Mouse (Mus musculus) cerebellum, postnatal 25 days (tissue): ENCODE data around the gene Dnah8.
"Not testable (repeated sequence)": the region's sequence is repeated elsewhere in the genome, so short reads cannot be mapped to it uniquely, and the experiment has no call there.

Experiments
- DNase-seq, 2 experiments: peaks; one replicate each; pipeline ENCODE4 v3.0.0; 2021; ENCODE audit warnings: mixed read lengths in 2 of 2

Gene Dnah8

DNA sequence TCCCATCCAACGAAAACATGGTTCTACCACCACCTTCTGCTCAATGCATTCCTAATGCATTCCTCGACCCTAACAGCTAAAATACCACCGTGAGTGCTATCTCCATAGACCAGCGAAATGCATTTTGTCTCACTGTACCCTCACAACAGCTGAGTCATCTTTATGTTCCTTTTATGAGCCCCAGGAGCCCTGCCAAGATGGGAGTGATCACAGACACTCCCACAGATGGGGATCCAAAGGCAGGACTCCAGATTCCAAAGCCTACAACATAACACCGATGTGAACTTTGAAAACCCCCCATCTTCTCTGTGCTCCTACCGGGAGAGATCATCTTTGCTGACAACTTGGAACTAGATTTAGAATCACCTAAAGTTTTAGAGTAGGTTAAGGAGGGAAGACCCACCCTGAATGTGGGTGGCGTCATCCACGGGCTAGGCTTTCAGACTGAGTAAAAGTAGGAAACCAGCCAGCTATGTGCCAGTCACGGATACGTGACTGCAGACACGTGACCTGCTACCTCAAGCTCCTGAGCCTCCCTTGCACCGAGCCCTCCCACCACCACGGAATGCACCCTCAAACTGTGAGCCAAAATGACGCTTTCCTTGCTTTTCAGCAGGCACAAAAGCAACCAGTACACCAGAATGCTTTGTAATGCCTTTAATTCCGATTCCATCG lies 14.7 kb upstream of the Dnah8 start:
- DNase-seq: no peak

DNA sequence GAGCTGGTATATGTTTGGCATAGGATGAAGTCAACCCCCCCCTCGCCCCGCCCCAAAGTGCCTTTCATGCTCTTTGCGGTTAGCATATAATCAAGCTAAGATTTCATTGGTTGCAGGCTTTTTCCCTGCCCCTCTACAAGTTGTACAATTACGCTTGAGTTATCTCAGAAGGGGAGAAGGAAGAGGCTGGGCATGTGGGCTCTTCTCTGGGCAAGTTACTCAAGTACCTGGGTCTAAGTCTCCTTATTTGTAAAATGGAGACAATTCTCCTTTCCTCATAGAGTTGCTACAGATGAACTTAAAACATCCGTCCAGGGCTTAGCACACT lies 14.2 kb upstream of the Dnah8 start:
- DNase-seq: no peak

- no peak for DNase-seq
These were observed 13.4 kb upstream of the Dnah8 start for GRCm38 (mm10) chr17:30610739-30611138.

DNA sequence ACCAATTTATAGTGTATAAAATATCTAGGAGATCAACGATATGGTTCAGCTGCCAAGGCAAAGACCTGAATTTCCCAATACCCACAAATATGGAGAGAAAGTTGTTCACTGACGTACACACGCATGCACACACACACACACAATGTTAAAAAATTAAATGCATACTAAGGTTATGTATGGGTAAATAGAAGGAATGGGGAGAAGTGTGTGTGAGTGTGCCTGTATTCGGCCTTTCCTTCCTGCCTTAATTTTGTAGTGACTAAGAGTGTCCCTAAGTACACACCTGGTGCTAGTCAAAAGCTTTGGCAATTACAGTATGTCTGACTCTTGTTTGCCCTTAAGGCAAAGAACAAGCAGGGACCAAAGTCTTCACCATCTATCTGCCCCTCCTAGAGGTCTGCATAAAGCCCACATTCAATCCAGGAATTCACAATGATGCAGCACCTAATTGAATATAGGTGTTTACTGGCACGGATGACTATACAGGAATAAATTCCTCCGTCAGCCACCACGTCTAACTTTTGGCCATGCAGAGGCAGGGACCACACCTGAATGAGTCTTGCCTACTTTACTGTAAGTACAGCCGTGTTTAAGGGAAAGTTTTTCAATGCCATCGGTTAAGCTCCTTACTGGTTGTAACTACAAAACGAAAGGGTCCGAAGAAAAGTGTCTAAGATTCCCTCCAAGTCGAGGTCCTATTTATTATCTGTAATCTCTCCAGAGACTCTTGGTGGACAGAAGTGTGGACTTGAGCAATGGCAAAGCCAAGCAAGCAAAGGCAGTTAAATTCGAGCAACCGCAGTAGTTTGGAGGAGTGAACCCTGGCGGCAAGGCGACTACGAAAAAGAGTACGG lies 12.7 kb upstream of the Dnah8 start:
- no peak for DNase-seq

DNA sequence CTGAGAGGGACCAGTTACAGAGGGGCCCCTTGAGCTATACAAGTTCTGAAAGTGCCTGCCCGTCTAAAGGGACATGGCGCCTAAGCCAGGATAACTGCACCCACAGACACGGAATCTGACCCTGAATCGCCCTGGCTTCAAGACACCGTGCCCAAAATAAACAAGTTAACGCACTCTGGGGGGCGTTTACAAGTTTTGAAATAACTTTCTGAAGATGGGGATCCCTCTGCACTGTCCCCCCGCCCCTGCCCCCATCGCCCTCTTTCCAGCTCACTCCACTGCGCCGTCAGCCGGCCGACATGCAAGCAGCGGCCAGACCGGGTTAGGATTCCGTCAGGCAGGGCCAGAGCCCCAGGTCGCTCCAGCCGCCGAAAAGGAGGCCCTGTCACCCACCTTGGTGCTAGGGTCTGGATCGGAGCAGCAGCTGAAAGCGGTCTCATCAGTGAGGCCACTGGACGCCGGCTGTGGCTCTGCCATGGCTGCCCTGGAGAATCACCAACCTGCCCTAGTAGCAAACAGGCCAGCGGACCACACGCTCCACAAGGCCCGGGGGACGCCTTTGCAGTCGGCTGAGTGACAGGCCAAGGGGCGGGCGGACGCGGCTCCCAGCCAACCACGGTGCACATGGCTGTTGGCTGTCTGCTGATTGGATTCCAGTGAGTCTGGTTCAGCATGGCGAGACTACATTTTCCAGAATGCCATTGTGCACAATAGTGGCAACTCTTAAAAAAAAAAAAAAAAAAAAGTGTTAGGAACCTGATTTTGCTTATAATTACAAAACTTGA lies 11.9 kb upstream of the Dnah8 start:
- peak; percentile 100 for DNase-seq

- no peak for DNase-seq
These were observed 10.8 kb upstream of the Dnah8 start for GRCm38 (mm10) chr17:30613350-30613749.

- no peak for DNase-seq
These were observed 8.0 kb upstream of the Dnah8 start for GRCm38 (mm10) chr17:30616203-30616602.

GRCm38 (mm10) chr17:30618136-30618891 lies 5.8 kb upstream of the Dnah8 start:
- no peak for DNase-seq

GRCm38 (mm10) chr17:30619153-30619552 lies 5.0 kb upstream of the Dnah8 start:
- no peak for DNase-seq

GRCm38 (mm10) chr17:30620548-30620947 lies 3.6 kb upstream of the Dnah8 start:
- no peak for DNase-seq

- no peak for DNase-seq
These were observed 2.7 kb upstream of the Dnah8 start for GRCm38 (mm10) chr17:30621450-30621849.

- no peak for DNase-seq
These were observed 954 bp upstream of the Dnah8 start for GRCm38 (mm10) chr17:30623200-30623599.

DNA sequence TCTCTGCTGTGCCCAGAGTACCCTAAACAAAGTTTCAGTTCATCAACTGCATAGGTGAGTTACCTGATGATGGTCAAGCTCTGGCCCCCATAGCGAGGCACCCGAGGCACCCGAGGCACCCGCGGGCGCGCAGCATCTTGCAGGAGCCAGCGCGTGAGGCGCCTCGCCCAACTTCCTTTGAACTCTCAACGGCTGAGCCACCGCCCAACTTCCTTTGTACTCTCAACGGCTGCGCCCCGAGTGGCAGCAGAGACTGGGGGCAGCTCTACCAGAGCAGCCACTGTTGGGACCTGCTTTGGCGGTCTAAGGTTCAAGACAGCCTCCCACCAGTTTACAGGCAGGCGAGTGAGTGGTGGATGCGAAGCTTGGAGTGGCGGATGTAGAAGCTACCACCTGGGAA lies 2.6 kb downstream of the Dnah8 start, which contains the start of gene Glo1:
Gene Glo1, minus strand, starts transcription at position 153 of the 400 bp plus-strand sequence.
- DNase-seq: not testable (repeated sequence)

- peak in 1 of 2 experiments; percentile 22 for DNase-seq
These were observed 11.2 kb downstream of the Dnah8 start for GRCm38 (mm10) chr17:30635367-30635766.

DNA sequence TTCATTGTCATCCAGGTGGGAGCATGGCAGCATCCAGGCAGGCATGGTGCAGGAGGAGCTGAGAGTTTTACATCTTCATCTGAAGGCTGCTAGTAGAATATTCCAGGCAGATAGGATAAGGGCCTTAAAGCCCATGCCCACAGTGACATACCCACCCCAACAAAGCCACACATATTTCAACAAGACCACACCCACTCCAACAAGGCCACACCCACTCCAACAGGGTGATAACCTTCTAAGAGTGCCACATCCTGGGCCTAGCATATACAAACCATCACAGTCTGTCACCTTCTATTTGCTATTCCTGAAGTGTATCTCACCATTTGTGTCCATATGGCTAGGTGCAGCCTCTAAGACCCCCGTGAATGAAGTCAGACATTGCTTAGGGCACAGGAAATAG lies 13.6 kb downstream of the Dnah8 start:
- no peak for DNase-seq

- DNase-seq: no peak
These were observed 14.8 kb downstream of the Dnah8 start for GRCm38 (mm10) chr17:30638996-30639395.

DNA sequence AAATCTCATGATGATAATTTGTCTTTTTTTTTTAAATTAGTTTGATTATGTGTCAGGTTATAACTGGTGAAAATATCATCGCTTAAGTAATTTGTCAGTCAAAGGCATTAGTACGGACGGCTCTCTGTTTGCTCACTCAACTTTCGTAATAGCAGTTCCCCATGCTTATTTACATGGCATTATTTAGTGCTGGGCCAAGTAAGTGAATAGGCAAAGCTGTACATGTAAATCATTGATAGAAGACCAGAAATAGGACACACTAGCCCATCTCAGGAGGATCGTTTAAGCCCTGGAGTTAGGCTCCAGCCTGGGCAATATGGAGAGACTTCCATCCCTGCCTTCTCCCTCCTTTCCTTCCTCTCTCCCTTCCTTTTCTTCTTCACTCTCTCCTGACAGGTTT lies 16.7 kb downstream of the Dnah8 start:
- no peak for DNase-seq

DNA sequence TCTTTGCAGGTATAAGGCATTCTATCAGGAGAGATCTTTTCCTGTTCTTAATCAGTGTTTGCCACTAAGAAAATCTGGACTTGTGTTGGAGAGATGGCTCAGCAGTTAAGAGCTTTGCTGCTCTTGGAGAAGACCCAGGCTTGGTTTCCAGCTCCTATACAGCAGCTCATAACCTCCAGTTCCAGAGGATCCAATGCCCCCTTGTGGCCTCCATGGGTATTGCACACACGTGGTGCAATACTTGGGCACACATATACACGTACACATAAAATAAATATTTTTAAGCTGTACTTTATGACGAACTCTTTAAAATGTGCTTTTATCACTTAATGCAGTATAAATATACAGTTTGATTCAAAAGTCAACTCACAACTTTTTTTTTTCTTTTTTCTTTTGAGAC lies 24.6 kb downstream of the Dnah8 start:
- no peak for DNase-seq

DNA sequence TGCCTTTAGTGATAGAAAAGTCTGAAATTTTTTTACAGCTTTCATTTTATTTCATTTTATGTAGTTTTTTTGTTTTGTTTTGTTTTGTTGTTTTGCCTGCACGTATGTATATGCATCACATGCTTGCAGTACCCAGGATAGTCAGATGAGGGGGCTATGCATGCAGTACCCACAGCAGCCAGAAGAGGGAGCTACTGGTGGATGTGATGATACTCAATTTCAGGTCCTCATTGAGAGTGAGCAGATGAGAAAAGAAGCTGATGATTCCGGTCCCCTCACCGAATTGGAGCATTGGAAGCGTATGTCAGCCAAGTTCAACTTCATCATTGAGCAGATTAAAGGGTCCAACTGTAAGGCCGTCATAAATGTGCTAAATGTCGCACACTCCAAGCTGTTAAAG lies 28.9 kb downstream of the Dnah8 start:
- peak in 1 of 2 experiments; percentile 27 for DNase-seq

DNA sequence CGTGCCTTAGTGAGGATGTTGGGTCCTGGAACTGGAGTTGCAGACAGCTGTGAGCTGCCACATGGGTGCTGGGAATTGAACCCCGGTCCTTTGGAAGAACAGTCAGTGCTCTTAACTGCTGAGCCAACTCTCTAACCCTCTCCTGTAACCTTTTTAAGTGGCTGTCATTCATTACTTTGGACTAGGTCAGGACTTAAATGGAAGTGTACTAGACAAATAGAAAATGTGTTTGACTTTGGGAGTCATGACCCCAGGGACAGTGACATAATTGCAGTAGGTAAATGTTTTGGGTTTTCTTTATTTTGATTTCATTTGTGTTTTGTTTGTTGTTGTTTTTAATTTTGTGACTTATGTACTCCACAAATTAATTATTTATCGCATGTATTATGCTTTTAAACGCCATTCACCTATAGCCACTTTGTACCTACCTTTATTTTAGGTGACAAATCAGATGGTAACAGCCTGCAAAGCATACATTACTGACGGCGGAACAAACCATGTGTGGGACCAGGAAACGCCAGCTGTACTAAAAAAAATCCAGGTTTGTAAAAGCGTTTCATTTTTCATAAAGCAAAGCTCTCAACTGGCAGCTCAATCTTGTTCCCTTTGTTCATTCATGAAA lies 33.5 kb downstream of the Dnah8 start:
- no peak for DNase-seq

GRCm38 (mm10) chr17:30658152-30658544 lies 34.0 kb downstream of the Dnah8 start:
- DNase-seq: peak; percentile 37 to 64

- no peak for DNase-seq
These were observed 38.0 kb downstream of the Dnah8 start for GRCm38 (mm10) chr17:30662131-30662530.
